Mouse (Mus musculus): ENCODE results near the gene Mgrn1. TPM values are rescaled to one million over a fixed set of nuclear protein-coding genes. Genes with fewer than 3 reads are reported as not detected.

The Mgrn1 gene
- polyA plus RNA-seq, 1 experiment from 2014 or later: 57.8 TPM

GRCm38 (mm10) chr16:4957446-4957845 lies 71.4 kb downstream of the Mgrn1 start:
- no peak overlapping the region for H3K9ac ChIP-seq (ENCODE audit: low read depth, low read length)
- H3K27ac ChIP-seq (ENCODE audit: low read depth, low read length): no peak overlapping the region
- H3K9me3 ChIP-seq (ENCODE audit: control insufficient read depth): no peaks in the 10 kb centered on the region
- 93% methylated on average over 3 of the region's 3 CpGs for WGBS
- no peaks in the 10 kb centered on the region for H3K27me3 ChIP-seq (replicated peaks; ENCODE audit: control insufficient read depth, insufficient read depth, low read length)
- no peak overlapping the region for H3K4me3 ChIP-seq (ENCODE audit: low read depth, low read length)
- H3K4me2 ChIP-seq (replicated peaks; ENCODE audit: low read depth): no peak overlapping the region
- peaks cover 49% of the 10 kb centered on the region for H3K36me3 ChIP-seq (ENCODE audit: control insufficient read depth, insufficient read depth)
- no peak for TF ChIP-seq CTCF (IDR thresholded peaks at IDR 0.05; ENCODE audit: low read depth)
- H3K4me1 ChIP-seq (replicated peaks; ENCODE audit: control insufficient read depth, insufficient read depth, low read length): no peaks in the 10 kb centered on the region
- ATAC-seq: no peak

DNA sequence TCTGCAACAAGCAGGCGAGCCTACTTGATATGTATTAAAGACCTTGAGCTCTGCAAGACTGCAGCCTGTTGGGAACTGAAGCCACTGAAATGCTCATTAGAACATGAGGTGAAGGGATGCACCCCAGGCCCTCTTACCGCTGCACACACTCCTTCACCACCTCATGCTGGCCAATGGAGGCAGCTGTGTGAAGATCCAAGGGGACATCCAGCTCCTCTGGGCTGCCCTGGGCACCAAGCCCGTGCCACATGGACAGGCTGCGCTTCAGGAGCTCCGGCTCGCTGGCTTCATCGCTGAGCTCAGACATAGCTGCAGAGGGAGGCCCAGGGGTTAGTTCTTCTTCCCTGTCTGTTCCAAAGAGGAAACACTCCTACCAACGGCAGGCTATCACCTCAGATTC lies 74.2 kb downstream of the Mgrn1 start:
- Histone ChIP-seq H3K9ac (ENCODE audit: low read depth, low read length) (no peak overlapping the region), H3K4me1 (replicated peaks; ENCODE audit: control insufficient read depth, insufficient read depth, low read length) (no peaks in the 10 kb centered on the region), H3K36me3 (ENCODE audit: control insufficient read depth, insufficient read depth) (peaks cover 21% of the 10 kb centered on the region), H3K27me3 (replicated peaks; ENCODE audit: control insufficient read depth, insufficient read depth, low read length) (no peaks in the 10 kb centered on the region), H3K27ac (ENCODE audit: low read depth, low read length) (no peak overlapping the region), H3K4me2 (replicated peaks; ENCODE audit: low read depth) (no peak overlapping the region), H3K4me3 (ENCODE audit: low read depth, low read length) (no peak overlapping the region), H3K9me3 (ENCODE audit: control insufficient read depth) (no peaks in the 10 kb centered on the region)
- no peak for ATAC-seq
- 82% methylated on average over 8 of the region's 8 CpGs for WGBS
- no peak for TF ChIP-seq CTCF (IDR thresholded peaks at IDR 0.05; ENCODE audit: low read depth)

- WGBS: 32% methylated on average over 9 of the region's 9 CpGs
- H3K9me3 ChIP-seq (ENCODE audit: control insufficient read depth): no peaks in the 10 kb centered on the region
- H3K36me3 ChIP-seq (ENCODE audit: control insufficient read depth, insufficient read depth): peaks cover 5% of the 10 kb centered on the region; the same call in 1 of the 2 replicates
- no peaks in the 10 kb centered on the region for H3K27me3 ChIP-seq (replicated peaks; ENCODE audit: control insufficient read depth, insufficient read depth, low read length)
- no peak for TF ChIP-seq CTCF (IDR thresholded peaks at IDR 0.05; ENCODE audit: low read depth)
- peak overlapping the region; percentile 63 for H3K9ac ChIP-seq (ENCODE audit: low read depth, low read length)
- ATAC-seq: no peak
- H3K4me1 ChIP-seq (replicated peaks; ENCODE audit: control insufficient read depth, insufficient read depth, low read length): no peaks in the 10 kb centered on the region
- H3K4me3 ChIP-seq (ENCODE audit: low read depth, low read length): peak overlapping the region; percentile 65
- peak overlapping the region; percentile 93 for H3K4me2 ChIP-seq (replicated peaks; ENCODE audit: low read depth)
- no peak overlapping the region for H3K27ac ChIP-seq (ENCODE audit: low read depth, low read length)
These were observed 77.3 kb downstream of the Mgrn1 start for GRCm38 (mm10) chr16:4963346-4963745.

DNA sequence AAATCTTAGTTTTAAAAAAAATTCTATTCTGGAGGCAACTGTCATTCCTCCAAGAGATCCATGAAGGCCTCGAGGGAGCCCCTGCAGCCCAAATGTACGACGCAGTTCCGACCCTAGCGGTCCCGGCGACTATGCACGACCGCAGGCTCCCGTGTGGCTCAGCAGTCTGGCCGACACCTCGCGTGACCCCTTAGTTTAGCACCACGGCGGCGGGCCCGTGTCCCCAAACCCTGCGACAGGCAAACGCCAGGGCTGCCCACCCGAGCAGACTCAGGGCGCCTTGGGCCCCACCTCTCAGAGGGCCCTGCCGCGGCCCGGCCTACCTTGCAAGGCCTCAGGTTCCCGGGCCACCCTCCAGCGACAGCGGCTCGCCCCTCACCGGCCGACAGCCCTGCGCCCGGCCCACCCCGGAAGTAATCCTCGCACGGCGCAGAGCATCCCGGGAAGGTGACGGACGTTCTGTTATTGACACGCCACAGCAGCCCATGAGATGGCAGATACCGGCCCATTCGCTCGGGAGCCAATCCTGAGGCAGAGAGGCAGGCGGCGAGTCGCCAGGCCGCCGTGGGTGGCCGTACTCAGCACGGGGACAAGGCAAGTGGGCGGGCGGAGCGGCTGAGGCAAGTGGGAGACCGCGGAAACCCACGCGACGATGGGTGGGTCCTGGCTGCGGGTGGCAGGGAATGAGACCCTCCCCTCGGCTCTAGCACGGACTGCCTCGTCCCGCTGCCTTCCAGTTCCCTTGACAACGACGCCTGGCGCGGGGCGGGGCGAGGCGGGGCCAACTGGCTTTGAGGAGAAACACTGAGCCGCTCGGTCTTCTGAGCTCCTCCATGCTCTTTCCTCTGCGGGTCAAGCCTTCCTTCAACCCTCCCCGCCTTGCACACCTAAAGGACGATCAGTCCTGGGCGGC lies 78.0 kb downstream of the Mgrn1 start, which contains the start of gene Anks3:
TSS of gene Anks3 (minus strand) at position 409 of the 913 bp plus-strand sequence.
- Histone ChIP-seq H3K4me2 (replicated peaks; ENCODE audit: low read depth) (peak within 1 kb of the TSS; percentile 93), H3K4me1 (replicated peaks; ENCODE audit: control insufficient read depth, insufficient read depth, low read length) (no peaks in the 10 kb centered on the region), H3K4me3 (ENCODE audit: low read depth, low read length) (peak within 1 kb of the TSS; percentile 65), H3K36me3 (ENCODE audit: control insufficient read depth, insufficient read depth) (peaks cover 5% of the 10 kb centered on the region; the same call in 1 of the 2 replicates), H3K27ac (ENCODE audit: low read depth, low read length) (peak within 1 kb of the TSS; percentile 73), H3K9ac (ENCODE audit: low read depth, low read length) (peak within 1 kb of the TSS; percentile 63), H3K27me3 (replicated peaks; ENCODE audit: control insufficient read depth, insufficient read depth, low read length) (no peaks in the 10 kb centered on the region), H3K9me3 (ENCODE audit: control insufficient read depth) (no peaks in the 10 kb centered on the region)
- WGBS: under 1% methylated on average over 75 of the region's 76 CpGs
- TF ChIP-seq CTCF (IDR thresholded peaks at IDR 0.05; ENCODE audit: low read depth): no peak
- ATAC-seq: peak; percentile 97

DNA sequence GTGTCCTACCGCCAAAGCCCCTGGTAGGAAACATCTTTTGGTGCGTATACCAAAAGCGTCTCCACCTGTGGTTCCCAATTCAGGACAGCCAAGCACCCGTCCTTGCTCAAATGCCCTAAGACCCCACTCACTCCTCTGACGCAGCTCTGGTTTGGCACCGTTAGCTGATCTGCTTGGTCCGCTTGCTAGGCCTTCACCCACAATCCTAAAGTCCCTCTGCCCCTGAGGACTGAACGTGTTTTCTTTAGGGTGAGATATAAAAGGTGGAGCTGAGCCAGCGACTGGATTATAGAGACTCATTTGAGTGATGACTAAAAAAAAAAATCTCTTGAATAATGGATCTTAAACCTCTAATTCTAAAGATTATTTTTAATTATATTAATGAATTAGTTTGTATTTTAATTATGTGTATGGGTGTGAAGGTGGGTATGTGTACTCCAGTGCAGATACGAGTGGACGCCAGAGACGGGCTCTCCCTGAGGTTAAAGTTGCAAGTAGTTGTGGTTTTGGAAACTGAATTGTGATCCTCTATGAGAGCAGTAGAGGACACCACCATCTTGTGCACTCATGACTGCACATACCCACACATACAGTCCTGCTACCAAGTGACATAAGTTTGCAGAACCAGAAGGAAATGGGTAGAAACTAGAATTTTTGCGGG lies 78.8 kb downstream of the Mgrn1 start:
- peak overlapping the region; percentile 93 for H3K4me2 ChIP-seq (replicated peaks; ENCODE audit: low read depth)
- H3K4me1 ChIP-seq (replicated peaks; ENCODE audit: control insufficient read depth, insufficient read depth, low read length): no peaks in the 10 kb centered on the region
- peak overlapping the region; percentile 65 for H3K4me3 ChIP-seq (ENCODE audit: low read depth, low read length)
- 20% methylated on average over 13 of the region's 13 CpGs for WGBS
- H3K9me3 ChIP-seq (ENCODE audit: control insufficient read depth): no peaks in the 10 kb centered on the region
- H3K27me3 ChIP-seq (replicated peaks; ENCODE audit: control insufficient read depth, insufficient read depth, low read length): no peaks in the 10 kb centered on the region
- peak overlapping the region; percentile 73; the same call in 1 of the 2 replicates for H3K27ac ChIP-seq (ENCODE audit: low read depth, low read length)
- H3K36me3 ChIP-seq (ENCODE audit: control insufficient read depth, insufficient read depth): peaks cover 4% of the 10 kb centered on the region; the same call in 1 of the 2 replicates
- no peak for ATAC-seq
- no peak for TF ChIP-seq CTCF (IDR thresholded peaks at IDR 0.05; ENCODE audit: low read depth)
- peak overlapping the region; percentile 63; the same call in 1 of the 2 replicates for H3K9ac ChIP-seq (ENCODE audit: low read depth, low read length)

Measured in intestine, postnatal 0 days (tissue).